Mouse (Mus musculus) kidney, adult 2 months (tissue): ENCODE results near the gene Sirt2.

Experiments used
- CTCF ChIP-seq: fragments of 200-500 bp; conservative IDR thresholded peaks from 2 replicates; pipeline ENCODE4 v1.5.1; 2011; ENCODE audit warnings: low read depth, mild to moderate bottlenecking, control low read depth, low read length, moderate library complexity, mixed read lengths; ENCODE audit not compliant: insufficient read depth, insufficient read length
- POLR2A ChIP-seq: fragments of 200-500 bp; IDR thresholded peaks from one replicate; pipeline ENCODE4 v1.6.1; 2011; ENCODE audit warnings: low read depth, low read length, control low read depth

DNA sequence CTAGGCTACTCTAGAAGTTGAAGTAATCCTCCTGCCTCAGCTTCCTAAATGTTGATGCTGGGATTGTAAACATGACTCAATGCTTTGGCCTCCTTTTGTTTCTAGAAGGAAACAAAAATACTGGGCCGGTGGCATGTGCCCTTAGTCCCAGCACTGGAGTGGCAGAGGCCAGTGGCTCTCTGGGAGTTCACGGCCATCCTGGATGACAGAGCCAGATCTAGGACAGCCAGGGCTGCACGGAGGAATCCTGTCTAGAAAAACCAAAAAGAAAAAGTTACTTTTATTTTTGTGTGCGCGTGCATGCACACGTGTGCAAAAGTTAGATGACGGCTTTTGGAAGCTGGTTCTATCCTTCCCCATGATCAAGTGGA, 59.9 kb downstream of the Sirt2 start:
- TF ChIP-seq POLR2A (no peak), CTCF (no peak)
